Mouse (Mus musculus): ENCODE data around the gene Hsd17b1. TPM values are rescaled to one million over a fixed set of nuclear protein-coding genes. Genes with fewer than 3 reads are reported as not detected.

Hsd17b1 gene
- not detected for polyA plus RNA-seq (2014; fragmentation: Illumina TruSeq; extraction: RNeasy Lipid Tissue Mini Kit (QIAGEN cat#74804); ENCODE audit: low read depth, low replicate concordance)

GRCm38 (mm10) chr11:101078121-101078520, at the start of gene Hsd17b1:
Gene Hsd17b1, plus strand, starts transcription at chr11:101078411.

GRCm38 (mm10) chr11:101069391-101070188, 8.6 kb upstream of the Hsd17b1 start, which contains the start of gene Naglu:
Gene Naglu, plus strand, starts transcription at chr11:101070012.

GRCm38 (mm10) chr11:101082208-101083082, 4.2 kb downstream of the Hsd17b1 start, which contains the start of gene Coasy:
Gene Coasy, plus strand, starts transcription at chr11:101082565.

GRCm38 (mm10) chr11:101086756-101087681, 8.8 kb downstream of the Hsd17b1 start, which contains the start of gene Mlx:
Gene Mlx, plus strand, starts transcription at chr11:101087277.

GRCm38 (mm10) chr11:101095314-101096024, 17.3 kb downstream of the Hsd17b1 start, which contains the start of gene Psmc3ip:
Gene Psmc3ip, minus strand, starts transcription at chr11:101095436.

GRCm38 (mm10) chr11:101119761-101120544, 41.7 kb downstream of the Hsd17b1 start, which contains the start of the genes Retreg3 and Tubg1:
Gene Retreg3, minus strand, starts transcription at chr11:101119893.
Gene Tubg1, plus strand, starts transcription at chr11:101119938.

Other genes starting within 250 kb of the Hsd17b1 start
- 4.0 TPM for gene Stat5b, start 227.7 kb upstream of the Hsd17b1 start, polyA plus RNA-seq (2014; fragmentation: Illumina TruSeq; extraction: RNeasy Lipid Tissue Mini Kit (QIAGEN cat#74804); ENCODE audit: low read depth, low replicate concordance)
- gene Stat5a, start 219.1 kb upstream of the Hsd17b1 start, polyA plus RNA-seq (2014; fragmentation: Illumina TruSeq; extraction: RNeasy Lipid Tissue Mini Kit (QIAGEN cat#74804); ENCODE audit: low read depth, low replicate concordance): 1.9 TPM
- gene Stat3, start 138.9 kb upstream of the Hsd17b1 start, polyA plus RNA-seq (2014; fragmentation: Illumina TruSeq; extraction: RNeasy Lipid Tissue Mini Kit (QIAGEN cat#74804); ENCODE audit: low read depth, low replicate concordance): 28.1 TPM
- gene Cavin1, start 107.5 kb upstream of the Hsd17b1 start, polyA plus RNA-seq (2014; fragmentation: Illumina TruSeq; extraction: RNeasy Lipid Tissue Mini Kit (QIAGEN cat#74804); ENCODE audit: low read depth, low replicate concordance): 61.3 TPM
- 69.0 TPM for gene Atp6v0a1, start 69.0 kb upstream of the Hsd17b1 start, polyA plus RNA-seq (2014; fragmentation: Illumina TruSeq; extraction: RNeasy Lipid Tissue Mini Kit (QIAGEN cat#74804); ENCODE audit: low read depth, low replicate concordance)
- gene Naglu, start 8.4 kb upstream of the Hsd17b1 start, polyA plus RNA-seq (2014; fragmentation: Illumina TruSeq; extraction: RNeasy Lipid Tissue Mini Kit (QIAGEN cat#74804); ENCODE audit: low read depth, low replicate concordance): 0.47 TPM
- gene Coasy, start 4.2 kb downstream of the Hsd17b1 start, polyA plus RNA-seq (2014; fragmentation: Illumina TruSeq; extraction: RNeasy Lipid Tissue Mini Kit (QIAGEN cat#74804); ENCODE audit: low read depth, low replicate concordance): 2.2 TPM
- 98.1 TPM for gene Mlx, start 8.9 kb downstream of the Hsd17b1 start, polyA plus RNA-seq (2014; fragmentation: Illumina TruSeq; extraction: RNeasy Lipid Tissue Mini Kit (QIAGEN cat#74804); ENCODE audit: low read depth, low replicate concordance)
- 0.88 TPM for gene Psmc3ip, start 17.0 kb downstream of the Hsd17b1 start, polyA plus RNA-seq (2014; fragmentation: Illumina TruSeq; extraction: RNeasy Lipid Tissue Mini Kit (QIAGEN cat#74804); ENCODE audit: low read depth, low replicate concordance)
- gene Retreg3, start 41.5 kb downstream of the Hsd17b1 start, polyA plus RNA-seq (2014; fragmentation: Illumina TruSeq; extraction: RNeasy Lipid Tissue Mini Kit (QIAGEN cat#74804); ENCODE audit: low read depth, low replicate concordance): 54.4 TPM
- gene Tubg1, start 41.5 kb downstream of the Hsd17b1 start, polyA plus RNA-seq (2014; fragmentation: Illumina TruSeq; extraction: RNeasy Lipid Tissue Mini Kit (QIAGEN cat#74804); ENCODE audit: low read depth, low replicate concordance): 0.98 TPM
- gene Tubg2, start 77.5 kb downstream of the Hsd17b1 start, polyA plus RNA-seq (2014; fragmentation: Illumina TruSeq; extraction: RNeasy Lipid Tissue Mini Kit (QIAGEN cat#74804); ENCODE audit: low read depth, low replicate concordance): 0.25 TPM
- 0.28 TPM for gene Cntnap1, start 92.1 kb downstream of the Hsd17b1 start, polyA plus RNA-seq (2014; fragmentation: Illumina TruSeq; extraction: RNeasy Lipid Tissue Mini Kit (QIAGEN cat#74804); ENCODE audit: low read depth, low replicate concordance)
- 1.8 TPM for gene Plekhh3, start 92.9 kb downstream of the Hsd17b1 start, polyA plus RNA-seq (2014; fragmentation: Illumina TruSeq; extraction: RNeasy Lipid Tissue Mini Kit (QIAGEN cat#74804); ENCODE audit: low read depth, low replicate concordance)
- not detected for gene Ccr10, start 97.0 kb downstream of the Hsd17b1 start, polyA plus RNA-seq (2014; fragmentation: Illumina TruSeq; extraction: RNeasy Lipid Tissue Mini Kit (QIAGEN cat#74804); ENCODE audit: low read depth, low replicate concordance)
- 48.0 TPM for gene Ezh1, start 148.1 kb downstream of the Hsd17b1 start, polyA plus RNA-seq (2014; fragmentation: Illumina TruSeq; extraction: RNeasy Lipid Tissue Mini Kit (QIAGEN cat#74804); ENCODE audit: low read depth, low replicate concordance)
- gene Ramp2, start 167.6 kb downstream of the Hsd17b1 start, polyA plus RNA-seq (2014; fragmentation: Illumina TruSeq; extraction: RNeasy Lipid Tissue Mini Kit (QIAGEN cat#74804); ENCODE audit: low read depth, low replicate concordance): 4.3 TPM
- 81.9 TPM for gene Vps25, start 175.3 kb downstream of the Hsd17b1 start, polyA plus RNA-seq (2014; fragmentation: Illumina TruSeq; extraction: RNeasy Lipid Tissue Mini Kit (QIAGEN cat#74804); ENCODE audit: low read depth, low replicate concordance)
- 1.0 TPM for gene Wnk4, start 182.2 kb downstream of the Hsd17b1 start, polyA plus RNA-seq (2014; fragmentation: Illumina TruSeq; extraction: RNeasy Lipid Tissue Mini Kit (QIAGEN cat#74804); ENCODE audit: low read depth, low replicate concordance)
- 8.1 TPM for gene Cntd1, start 200.6 kb downstream of the Hsd17b1 start, polyA plus RNA-seq (2014; fragmentation: Illumina TruSeq; extraction: RNeasy Lipid Tissue Mini Kit (QIAGEN cat#74804); ENCODE audit: low read depth, low replicate concordance)
- gene Coa3, start 200.7 kb downstream of the Hsd17b1 start, polyA plus RNA-seq (2014; fragmentation: Illumina TruSeq; extraction: RNeasy Lipid Tissue Mini Kit (QIAGEN cat#74804); ENCODE audit: low read depth, low replicate concordance): 9.6 TPM
- 138 TPM for gene Becn1, start 223.9 kb downstream of the Hsd17b1 start, polyA plus RNA-seq (2014; fragmentation: Illumina TruSeq; extraction: RNeasy Lipid Tissue Mini Kit (QIAGEN cat#74804); ENCODE audit: low read depth, low replicate concordance)
- 161 TPM for gene Psme3, start 237.8 kb downstream of the Hsd17b1 start, polyA plus RNA-seq (2014; fragmentation: Illumina TruSeq; extraction: RNeasy Lipid Tissue Mini Kit (QIAGEN cat#74804); ENCODE audit: low read depth, low replicate concordance)
- 0.38 TPM for gene Aoc2, start 246.7 kb downstream of the Hsd17b1 start, polyA plus RNA-seq (2014; fragmentation: Illumina TruSeq; extraction: RNeasy Lipid Tissue Mini Kit (QIAGEN cat#74804); ENCODE audit: low read depth, low replicate concordance)